Mouse (Mus musculus) CH12.LX (cell line): Measurements from ENCODE around the gene Rad21l.

Source experiments
- CHD2 ChIP-seq: IDR thresholded peaks from 2 replicates; pipeline ENCODE4 v1.6.1; 2011; ENCODE audit warnings: low read length, improper control_type of control experiment
- CTCF ChIP-seq, 2 experiments: IDR thresholded peaks in 1 of 2; conservative IDR thresholded peaks in 1 of 2; 2 replicates each; pipeline ENCODE4 v1.5.1; 2011 to 2012; ENCODE audit warnings: low read depth in 2 of 2, low read length in 2 of 2, improper control_type of control experiment in 1 of 2, inconsistent platforms in 1 of 2, mild to moderate bottlenecking in 1 of 2, moderate library complexity in 1 of 2
- EP300 ChIP-seq: IDR thresholded peaks from 2 replicates; pipeline ENCODE4 v1.6.1; 2011; ENCODE audit warnings: low read length, improper control_type of control experiment
- MYC ChIP-seq: IDR thresholded peaks from 2 replicates; pipeline ENCODE4 v1.6.1; 2011; ENCODE audit warnings: low read depth, mild to moderate bottlenecking, improper control_type of control experiment, low read length
- POLR2A ChIP-seq: IDR thresholded peaks from 2 replicates; pipeline ENCODE4 v1.6.1; 2011; ENCODE audit warnings: low read depth, mild to moderate bottlenecking, improper control_type of control experiment, low read length

GRCm38 (mm10) chr2:151602106-151602505 is 66.2 kb downstream of the Rad21l start:
- no peak for TF ChIP-seq CHD2
- TF ChIP-seq POLR2A = no peak
- no peak for TF ChIP-seq CTCF (conservative IDR thresholded peaks at IDR 0.05 in 1 of 2, IDR thresholded peaks at IDR 0.05 in 1 of 2; ENCODE audit: low read depth in 2 of 2, low read length in 2 of 2)
- TF ChIP-seq EP300 = no peak
- no peak for TF ChIP-seq MYC
